Mouse (Mus musculus) MEL-GATA-1-ER (cell line): ENCODE measurements around the gene Myo1a.
"Not testable (repeated sequence)": the region's sequence is repeated elsewhere in the genome, so short reads cannot be mapped to it uniquely, and the experiment has no call there.

Experiments used
- DNase-seq: peaks from one replicate; pipeline ENCODE4 v3.0.0-alpha.2; 2012; ENCODE audit warnings: low read depth; ENCODE audit errors: extremely low read depth

The Myo1a gene

GRCm38 (mm10) chr10:127755770-127756468 lies 50.9 kb downstream of the Myo1a start:
- DNase-seq: no peak

DNA sequence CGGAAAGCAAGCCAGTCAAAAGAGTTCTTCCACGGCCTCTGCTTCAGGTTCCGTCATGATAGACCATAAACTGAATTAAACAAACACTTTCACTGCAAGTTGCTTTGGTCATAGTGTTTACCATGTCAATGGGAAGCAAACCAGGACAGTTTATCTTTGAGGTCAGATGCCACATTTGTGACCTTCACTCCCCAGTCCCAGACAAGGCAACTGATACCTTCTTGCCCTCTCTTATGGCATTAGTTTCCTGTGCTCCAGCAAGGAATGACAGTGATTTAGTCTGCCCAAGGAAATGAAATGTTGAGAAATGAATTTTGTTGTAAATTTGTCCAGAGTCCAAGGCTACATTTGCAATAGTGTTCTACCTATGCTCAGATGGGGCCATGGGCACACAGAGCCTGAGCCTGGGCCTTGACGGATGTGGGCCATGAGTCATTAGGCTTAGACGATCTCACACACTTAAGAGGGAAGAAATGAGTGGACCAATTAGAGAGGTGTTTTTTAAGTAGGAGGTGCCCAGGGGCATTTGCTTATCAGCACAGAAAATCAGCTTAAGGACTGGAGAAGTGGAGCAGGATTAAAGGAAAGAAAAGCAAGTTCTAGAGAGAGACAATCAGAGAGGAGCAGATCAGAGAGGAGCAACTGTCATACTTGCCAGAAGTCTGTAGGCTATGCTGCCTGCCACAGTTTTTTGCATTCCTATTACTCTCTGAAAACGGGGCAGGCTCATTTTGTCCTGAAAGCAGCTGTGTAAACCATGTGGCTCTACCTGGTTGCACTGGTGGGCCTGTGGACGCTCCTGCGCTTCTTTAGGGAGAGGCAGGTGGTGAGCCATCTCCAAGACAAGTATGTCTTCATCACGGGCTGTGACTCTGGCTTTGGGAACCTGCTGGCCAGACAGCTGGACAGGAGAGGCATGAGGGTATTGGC lies 54.5 kb downstream of the Myo1a start, which contains the start of the genes Rdh1 and Rdh16f1:
TSS of gene Rdh1 (plus strand) at position 541 of the 930 bp plus-strand sequence.
TSS of gene Rdh16f1 (plus strand) at position 607 of the 930 bp plus-strand sequence.
- DNase-seq: no peak

DNA sequence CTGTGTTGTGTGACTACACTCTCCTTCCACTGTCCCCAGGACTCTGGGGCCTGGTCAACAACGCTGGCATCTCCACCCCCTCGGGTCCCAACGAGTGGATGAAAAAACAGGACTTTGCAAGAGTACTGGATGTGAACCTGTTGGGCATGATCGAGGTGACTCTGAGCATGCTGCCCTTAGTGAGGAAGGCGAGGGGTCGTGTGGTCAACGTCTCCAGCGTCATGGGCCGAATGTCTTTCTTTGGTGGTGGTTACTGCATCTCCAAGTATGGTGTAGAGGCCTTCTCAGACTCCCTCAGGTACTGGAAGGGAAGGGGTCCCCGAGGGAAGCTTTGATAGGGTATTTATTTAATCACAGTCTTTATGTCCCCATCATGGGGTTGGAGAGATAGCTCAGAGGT lies 58.0 kb downstream of the Myo1a start:
- DNase-seq: not testable (repeated sequence)

GRCm38 (mm10) chr10:127763914-127764680 lies 59.1 kb downstream of the Myo1a start:
- DNase-seq: no peak

- DNase-seq: no peak
These were observed 61.6 kb downstream of the Myo1a start for GRCm38 (mm10) chr10:127766564-127766963.
